Mouse (Mus musculus): ENCODE measurements around the gene Rps19bp1. TPM values are rescaled to one million over a fixed set of nuclear protein-coding genes. Genes with fewer than 3 reads are reported as not detected.

Gene Rps19bp1
- polyA plus RNA-seq, 1 experiment = 32.7 TPM

GRCm38 (mm10) chr15:80219705-80220657 is 44.1 kb downstream of the Rps19bp1 start:
- DNase-seq (ENCODE audit: low read depth) = no peak

GRCm38 (mm10) chr15:80219211-80219610 is 44.9 kb downstream of the Rps19bp1 start:
- no peak for DNase-seq (ENCODE audit: low read depth)

GRCm38 (mm10) chr15:80217476-80217875 is 46.6 kb downstream of the Rps19bp1 start:
- DNase-seq (ENCODE audit: low read depth) = no peak

GRCm38 (mm10) chr15:80216480-80216820 is 47.7 kb downstream of the Rps19bp1 start:
- no peak for DNase-seq (ENCODE audit: low read depth)

- no peak for DNase-seq (ENCODE audit: low read depth)
These were observed 48.2 kb downstream of the Rps19bp1 start for GRCm38 (mm10) chr15:80215716-80216479.

- DNase-seq (ENCODE audit: low read depth) = no peak
These were observed 50.4 kb downstream of the Rps19bp1 start for GRCm38 (mm10) chr15:80213688-80214087.

Other genes starting within 250 kb of the Rps19bp1 start
- 25.8 and 26.8 TPM in 2 replicates for gene Pdgfb, start 249.3 kb downstream of the Rps19bp1 start, polyA plus RNA-seq (2012; rRNA removed)
- 8.8 and 13.3 TPM in 2 replicates for gene Syngr1, start 173.0 kb downstream of the Rps19bp1 start, polyA plus RNA-seq (2012; rRNA removed)
- 492 and 540 TPM in 2 replicates for gene Rpl3, start 172.4 kb downstream of the Rps19bp1 start, polyA plus RNA-seq (2012; rRNA removed)
- 17.0 and 20.9 TPM in 2 replicates for gene Tab1, start 131.2 kb downstream of the Rps19bp1 start, polyA plus RNA-seq (2012; rRNA removed)
- 10.2 and 10.5 TPM in 2 replicates for gene Mgat3, start 90.6 kb downstream of the Rps19bp1 start, polyA plus RNA-seq (2012; rRNA removed)
- 14.9 and 16.3 TPM in 2 replicates for gene Mief1, start 30.3 kb downstream of the Rps19bp1 start, polyA plus RNA-seq (2012; rRNA removed)
- gene AC140267.1, start 28.5 kb downstream of the Rps19bp1 start, polyA plus RNA-seq (2012; rRNA removed) = not detected in 2 replicates
- 176 and 226 TPM in 2 replicates for gene Atf4, start 9.1 kb downstream of the Rps19bp1 start, polyA plus RNA-seq (2012; rRNA removed)
- 0.04 and 0.08 TPM in 2 replicates for gene Cacna1i, start 22.9 kb upstream of the Rps19bp1 start, polyA plus RNA-seq (2012; rRNA removed)